Mouse (Mus musculus) adrenal gland, adult 2 months (tissue): ENCODE data around the gene Spata4. TPM values are rescaled to one million over a fixed set of nuclear protein-coding genes. Genes with fewer than 3 reads are reported as not detected.

Source experiments
- polyA plus RNA-seq: library from polyadenylated mRNA; depleted of rRNA; stranded (reverse); fragments of >200 nt; gene quantifications from 2 replicates; pipeline ENCODE4 v1.2.3, GENCODE M21; 2012; rRNA removed
- total RNA-seq, 2 experiments: library from RNA; stranded (reverse); gene quantifications; 2 replicates each; pipeline ENCODE4 v1.2.3; 2021

The Spata4 gene
- total and polyA plus RNA-seq, 3 experiments = 0.83 TPM; not detected in 2

Other genes with a start within 250 kb of the Spata4 start
- gene Asb5, start 71.2 kb upstream of the Spata4 start, total RNA-seq = not detected
- gene Asb5, start 71.2 kb upstream of the Spata4 start, polyA plus RNA-seq = 2.4 and 4.4 TPM in 2 replicates
- gene Spcs3, start 70.8 kb upstream of the Spata4 start, total RNA-seq = 10 to 100 TPM; 43.3 to 43.9 TPM
- 6.5 and 6.8 TPM in 2 replicates for gene Spcs3, start 70.8 kb upstream of the Spata4 start, polyA plus RNA-seq